Mouse (Mus musculus) kidney, embryonic 16.5 days (tissue): Measurements from ENCODE around the gene Eef1a1. TPM values are rescaled to one million over a fixed set of nuclear protein-coding genes. Genes with fewer than 3 reads are reported as not detected.

Source experiments
- ATAC-seq: fragments of 200-750 bp; cut with Nextera tagmentation; 2 replicates; pipeline ENCODE4 v1.8.0; 2017; ENCODE audit warnings: moderate TSS enrichment; ENCODE audit not compliant: low FRiP score, low TSS enrichment
- H3K27ac ChIP-seq: fragments of 300-500 bp; sonication (generic); 2 replicates; pipeline ENCODE4 v1.5.1; 2014; ENCODE audit warnings: low read length
- H3K27me3 ChIP-seq: fragments of 300-500 bp; sonication (generic); 2 replicates; pipeline ENCODE4 v1.6.1; 2014; ENCODE audit warnings: low read length, control low read depth, mixed read lengths; ENCODE audit not compliant: insufficient read depth
- H3K36me3 ChIP-seq: fragments of 300-500 bp; sonication (generic); 2 replicates; pipeline ENCODE4 v1.6.1; 2014; ENCODE audit warnings: low read length, control low read depth, mixed read lengths; ENCODE audit not compliant: insufficient read depth
- H3K4me1 ChIP-seq: fragments of 300-500 bp; sonication (generic); 2 replicates; pipeline ENCODE4 v1.6.1; 2014; ENCODE audit warnings: low read length, control low read depth, mixed read lengths; ENCODE audit not compliant: insufficient read depth
- H3K4me2 ChIP-seq: fragments of 300-500 bp; sonication (generic); replicated peaks from 2 replicates; pipeline ENCODE4 v1.6.1; 2014; ENCODE audit warnings: low read depth, low read length
- H3K4me3 ChIP-seq: fragments of 300-500 bp; sonication (generic); 2 replicates; pipeline ENCODE4 v1.5.1; 2014; ENCODE audit warnings: mild to moderate bottlenecking, low read length
- H3K9ac ChIP-seq: fragments of 300-500 bp; sonication (generic); replicated peaks from 2 replicates; pipeline ENCODE4 v1.6.1; 2014; ENCODE audit warnings: low read length
- H3K9me3 ChIP-seq: fragments of 300-500 bp; sonication (generic); 2 replicates; pipeline ENCODE4 v1.6.1; 2016; ENCODE audit warnings: low read length, control low read depth
- WGBS: fragments of 180-500 bp; shearing (Covaris S2); extraction: QIAGEN DNeasy Blood & Tissue Kit; methylation state at CpG from one replicate; pipeline ENCODE4 v1.1.7; 2014; 5-methylcytosine and 5-hydroxymethylcytosine counted together
- polyA plus RNA-seq: library from polyadenylated mRNA; unstranded; fragments of >200 nt; fragmentation: Nextera tagmentation; extraction: Ambion mirVana; gene quantifications from 2 replicates; pipeline ENCODE4 v1.2.1, GENCODE M21; 2015

Eef1a1 gene
- polyA plus RNA-seq, 1 experiment from 2014 or later, result 5,126 TPM

GRCm38 (mm10) chr9:78463337-78463736, 25.6 kb downstream of the Eef1a1 start:
- no peak for ATAC-seq
- Histone ChIP-seq H3K36me3 (peaks cover 70% of the 10 kb centered on the region), H3K4me3 (no peak overlapping the region), H3K9ac (no peak overlapping the region), H3K9me3 (no peaks in the 10 kb centered on the region), H3K4me2 (no peak overlapping the region), H3K27me3 (no peaks in the 10 kb centered on the region), H3K4me1 (no peaks in the 10 kb centered on the region), H3K27ac (no peak overlapping the region)
- 86% methylated on average over 4 of the region's 4 CpGs for WGBS

GRCm38 (mm10) chr9:78457026-78457425, 31.9 kb downstream of the Eef1a1 start:
- H3K36me3 ChIP-seq, result peaks cover 62% of the 10 kb centered on the region
- no peaks in the 10 kb centered on the region for H3K4me1 ChIP-seq
- H3K9me3 ChIP-seq, result no peaks in the 10 kb centered on the region

GRCm38 (mm10) chr9:78451382-78451781, 37.6 kb downstream of the Eef1a1 start:
- Histone ChIP-seq H3K27ac (no peak overlapping the region), H3K27me3 (peaks cover 5% of the 10 kb centered on the region; the same call in 1 of the 2 replicates), H3K4me2 (no peak overlapping the region), H3K9me3 (no peaks in the 10 kb centered on the region), H3K9ac (no peak overlapping the region), H3K36me3 (peaks cover 24% of the 10 kb centered on the region), H3K4me1 (peaks cover 11% of the 10 kb centered on the region), H3K4me3 (no peak overlapping the region)
- 80% methylated on average over 4 of the region's 4 CpGs for WGBS
- ATAC-seq, result no peak

More at GRCm38 (mm10) chr9:78457026-78457425, 31.9 kb downstream of the Eef1a1 start:
- H3K27me3 ChIP-seq, result no peaks in the 10 kb centered on the region
- H3K27ac ChIP-seq, result no peak overlapping the region
- no peak overlapping the region for H3K4me3 ChIP-seq
- H3K9ac ChIP-seq, result no peak overlapping the region
- 90% methylated on average over 8 of the region's 8 CpGs for WGBS
- ATAC-seq, result no peak
- no peak overlapping the region for H3K4me2 ChIP-seq

- Histone ChIP-seq H3K36me3 (peaks cover 24% of the 10 kb centered on the region), H3K9me3 (no peaks in the 10 kb centered on the region), H3K27ac (no peak overlapping the region), H3K27me3 (peaks cover 12% of the 10 kb centered on the region), H3K4me3 (no peak overlapping the region), H3K4me2 (no peak overlapping the region), H3K9ac (no peak overlapping the region), H3K4me1 (peaks cover 11% of the 10 kb centered on the region)
- WGBS, result 78% methylated on average over 5 of the region's 5 CpGs
- ATAC-seq, result no peak
Measured at GRCm38 (mm10) chr9:78450404-78450803, 38.5 kb downstream of the Eef1a1 start.

GRCm38 (mm10) chr9:78447973-78448873, 40.7 kb downstream of the Eef1a1 start, which contains the start of the genes Mto1 and Gm17324:
Gene Mto1, plus strand, starts transcription at chr9:78448208.
Gene Gm17324, minus strand, starts transcription at chr9:78448786.
- H3K4me2 ChIP-seq, result peak within 1 kb of the TSS; percentile 74
- peaks cover 30% of the 10 kb centered on the region for H3K27me3 ChIP-seq
- H3K36me3 ChIP-seq, result peaks cover 14% of the 10 kb centered on the region
- WGBS, result under 1% methylated on average over 92 of the region's 96 CpGs
- peaks cover 11% of the 10 kb centered on the region for H3K4me1 ChIP-seq
- ATAC-seq, result peak; percentile 94
- H3K9ac ChIP-seq, result peak within 1 kb of the TSS; percentile 98
- peak within 1 kb of the TSS; percentile 99 for H3K4me3 ChIP-seq
- peak within 1 kb of the TSS; percentile 91 for H3K27ac ChIP-seq
- no peaks in the 10 kb centered on the region for H3K9me3 ChIP-seq

GRCm38 (mm10) chr9:78447606-78447972, 41.4 kb downstream of the Eef1a1 start:
- Histone ChIP-seq H3K4me2 (peak overlapping the region; percentile 74), H3K27ac (no peak overlapping the region), H3K4me3 (peak overlapping the region; percentile 99), H3K9me3 (no peaks in the 10 kb centered on the region), H3K36me3 (peaks cover 8% of the 10 kb centered on the region; the same call in 1 of the 2 replicates), H3K4me1 (peaks cover 17% of the 10 kb centered on the region), H3K9ac (peak overlapping the region; percentile 98), H3K27me3 (peaks cover 33% of the 10 kb centered on the region)
- ATAC-seq, result peak; percentile 28; the same call in 1 of the 2 replicates
- WGBS, result 29% methylated on average over 9 of the region's 9 CpGs

GRCm38 (mm10) chr9:78442579-78443392, 46.2 kb downstream of the Eef1a1 start, which contains the start of gene Cgas:
Gene Cgas, minus strand, starts transcription at chr9:78443237.
- peak; percentile 64 for ATAC-seq
- H3K27me3 ChIP-seq, result peaks cover 59% of the 10 kb centered on the region
- peaks cover 16% of the 10 kb centered on the region for H3K4me1 ChIP-seq
- H3K9ac ChIP-seq, result peak within 1 kb of the TSS; percentile 76
- H3K27ac ChIP-seq, result no peak within 1 kb of the TSS
- H3K4me2 ChIP-seq, result peak within 1 kb of the TSS; percentile 92
- no peaks in the 10 kb centered on the region for H3K9me3 ChIP-seq
- peak within 1 kb of the TSS; percentile 61 for H3K4me3 ChIP-seq
- under 1% methylated on average over 81 of the region's 81 CpGs for WGBS
- no peaks in the 10 kb centered on the region for H3K36me3 ChIP-seq

- no peaks in the 10 kb centered on the region for H3K9me3 ChIP-seq
- no peaks in the 10 kb centered on the region for H3K36me3 ChIP-seq
- peak overlapping the region; percentile 61 for H3K4me3 ChIP-seq
- peak overlapping the region; percentile 76 for H3K9ac ChIP-seq
- no peak overlapping the region for H3K27ac ChIP-seq
- ATAC-seq, result peak; percentile 36; the same call in 1 of the 2 replicates
- H3K4me1 ChIP-seq, result peaks cover 12% of the 10 kb centered on the region
- H3K27me3 ChIP-seq, result peaks cover 59% of the 10 kb centered on the region
- peak overlapping the region; percentile 92 for H3K4me2 ChIP-seq
- 3% methylated on average over 9 of the region's 9 CpGs for WGBS
Measured at GRCm38 (mm10) chr9:78442237-78442578, 46.7 kb downstream of the Eef1a1 start.

GRCm38 (mm10) chr9:78439426-78439825, 49.5 kb downstream of the Eef1a1 start:
- no peaks in the 10 kb centered on the region for H3K9me3 ChIP-seq
- no peak for ATAC-seq
- 70% methylated on average over 5 of the region's 5 CpGs for WGBS
- H3K4me3 ChIP-seq, result no peak overlapping the region
- peaks cover 12% of the 10 kb centered on the region for H3K4me1 ChIP-seq
- H3K36me3 ChIP-seq, result no peaks in the 10 kb centered on the region
- peaks cover 40% of the 10 kb centered on the region for H3K27me3 ChIP-seq
- H3K4me2 ChIP-seq, result no peak overlapping the region
- no peak overlapping the region for H3K27ac ChIP-seq
- no peak overlapping the region for H3K9ac ChIP-seq
